ENCODE assay signal across 15 mouse cellular contexts in the genomic region with DNA sequence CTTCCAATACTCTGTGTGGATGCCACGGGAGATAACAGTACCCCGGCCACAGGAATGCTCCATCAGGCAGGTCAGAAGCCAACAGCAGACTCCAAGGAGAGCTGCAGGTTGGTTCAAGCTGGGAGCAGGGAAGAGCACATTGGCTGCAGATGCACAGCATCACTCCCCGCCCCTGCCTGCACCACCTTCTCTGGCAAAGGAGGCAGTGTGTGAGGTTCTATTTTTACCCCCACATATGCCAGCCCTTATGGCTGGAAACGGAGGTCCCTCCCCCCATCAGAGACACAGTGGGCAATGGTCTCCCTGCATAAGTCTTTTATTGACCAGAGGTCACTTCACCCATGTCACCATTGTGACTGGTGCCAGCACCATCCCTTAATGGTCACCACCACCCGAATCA. TPM values are rescaled to one million over a fixed set of nuclear protein-coding genes. Genes with fewer than 3 reads are reported as not detected.
A peak's percentile ranks its signal among the peaks of the same experiment; 100 is the strongest.
DNase-seq lines count a peak whose midpoint lies in the region; ATAC-seq and TF ChIP-seq lines count a peak whose summit lies in the region.
"Had no signal": no experiment of that assay in that cellular context is flagged by ENCODE, and none has a peak within 500 bp of the region (broad histone marks: within the 10 kb centered on the region; RNA-seq: fewer than 3 reads in every experiment).

No protein-coding gene starts in this region.

- no peak for ATAC-seq in forebrain, embryonic 16.5 days
- ATAC-seq in lung, postnatal 0 days: no peak
- no peak for ATAC-seq in megakaryocyte-erythroid progenitor cell, adult 5-6 weeks (replicated peaks; ENCODE audit: low FRiP score, low TSS enrichment, poor library complexity, severe bottlenecking)
- ATAC-seq: hindbrain, postnatal 0 days had no signal

- no peak overlapping the region for H3K4me3 ChIP-seq in cortical plate, adult 2 months (ENCODE audit: insufficient read depth, low read length)
- H3K4me3 ChIP-seq in forebrain, embryonic 16.5 days (replicated peaks; ENCODE audit: low read length): no peak overlapping the region
- no peak overlapping the region for H3K4me3 ChIP-seq in lung, postnatal 0 days (ENCODE audit: low read depth, low read length)
- H3K4me3 ChIP-seq: gastrocnemius, adult 2 months; lung, embryonic 15.5 days; midbrain, embryonic 10.5 days; myocyte had no signal

- 83% methylated on average over 5 of the region's 5 CpGs for WGBS in forebrain, embryonic 16.5 days
- 78% methylated on average over 5 of the region's 5 CpGs for WGBS in lung, postnatal 0 days

- DNase-seq in layer of hippocampus, adult 8-10 months (ENCODE audit: low spot score in 2 of 2): peak; percentile 47 to 60
- DNase-seq in layer of hippocampus, postnatal 10 days (ENCODE audit: low spot score in 2 of 2): no peak
- peak; percentile 79 for DNase-seq in cerebellum, adult 11-12 months
- DNase-seq in right cerebral cortex, adult 2 months (ENCODE audit: low spot score in 2 of 2): peak; percentile 68 to 73
- DNase-seq in lung, postnatal 0 days (ENCODE audit: low spot score): no peak
- DNase-seq: adrenal gland, postnatal 14 days; gastrocnemius, adult 2 months; thymus, postnatal 25 days had no signal

- no peak for TF ChIP-seq CTCF in cortical plate, adult 2 months (IDR thresholded peaks at IDR 0.05; ENCODE audit: extremely low read depth, insufficient read depth, low read length)
- TF ChIP-seq CTCF in lung, postnatal 0 days (IDR thresholded peaks at IDR 0.05): no peak

- H3K9ac ChIP-seq in forebrain, embryonic 16.5 days (replicated peaks; ENCODE audit: low read depth, low read length): no peak overlapping the region
- H3K9ac ChIP-seq in lung, postnatal 0 days (replicated peaks; ENCODE audit: low read depth): no peak overlapping the region
- H3K9ac ChIP-seq: lung, embryonic 15.5 days had no signal

- TF ChIP-seq POLR2A in cortical plate, adult 2 months (IDR thresholded peaks at IDR 0.05; ENCODE audit: extremely low read depth, insufficient read depth, low read length): no peak

- no peaks in the 10 kb centered on the region for H3K27me3 ChIP-seq in forebrain, embryonic 16.5 days (replicated peaks; ENCODE audit: control insufficient read depth, insufficient read depth, low read length)
- no peaks in the 10 kb centered on the region for H3K27me3 ChIP-seq in lung, postnatal 0 days (replicated peaks; ENCODE audit: insufficient read depth, low read length)
- H3K27me3 ChIP-seq: lung, embryonic 15.5 days had no signal

- TF ChIP-seq EP300 in lung, postnatal 0 days (IDR thresholded peaks at IDR 0.05): no peak

- H3K4me1 ChIP-seq in cortical plate, adult 2 months (ENCODE audit: control insufficient read depth, insufficient read depth, low read length): peaks cover 15% of the 10 kb centered on the region
- H3K4me1 ChIP-seq in forebrain, embryonic 16.5 days (replicated peaks; ENCODE audit: control insufficient read depth, insufficient read depth, low read length): no peaks in the 10 kb centered on the region
- no peaks in the 10 kb centered on the region for H3K4me1 ChIP-seq in lung, postnatal 0 days (ENCODE audit: insufficient read depth, low read depth, low read length)

- no peak overlapping the region for H3K4me2 ChIP-seq in forebrain, embryonic 16.5 days (ENCODE audit: low read length)
- H3K4me2 ChIP-seq in lung, postnatal 0 days (replicated peaks; ENCODE audit: low read depth, low read length): no peak overlapping the region
- H3K4me2 ChIP-seq: lung, embryonic 15.5 days had no signal

- H3K36me3 ChIP-seq in forebrain, embryonic 16.5 days (ENCODE audit: control insufficient read depth, insufficient read depth): no peaks in the 10 kb centered on the region
- no peaks in the 10 kb centered on the region for H3K36me3 ChIP-seq in lung, postnatal 0 days (ENCODE audit: insufficient read depth, low read length)
- H3K36me3 ChIP-seq: lung, embryonic 15.5 days; midbrain, embryonic 10.5 days had no signal

- no peaks in the 10 kb centered on the region for H3K9me3 ChIP-seq in forebrain, embryonic 16.5 days (ENCODE audit: control insufficient read depth, low read length)
- H3K9me3 ChIP-seq in lung, postnatal 0 days (ENCODE audit: low read length): no peaks in the 10 kb centered on the region
- H3K9me3 ChIP-seq: lung, embryonic 15.5 days; midbrain, embryonic 10.5 days had no signal

- H3K27ac ChIP-seq in cortical plate, adult 2 months (ENCODE audit: insufficient read depth, low read length): peak overlapping the region; percentile 38; the same call in 1 of the 2 replicates
- H3K27ac ChIP-seq in forebrain, embryonic 16.5 days (ENCODE audit: low read length): no peak overlapping the region
- no peak overlapping the region for H3K27ac ChIP-seq in lung, postnatal 0 days (ENCODE audit: low read length)
- H3K27ac ChIP-seq: gastrocnemius, adult 2 months; hindbrain, postnatal 0 days; lung, embryonic 15.5 days; midbrain, embryonic 10.5 days had no signal

RNA-seq across cellular contexts. Expression of gene Rap1gap2, which starts 42.3 kb away (rescaled TPM):
- total RNA-seq in layer of hippocampus, adult 8-10 months (2022): 100 to 1,000 TPM; 115 to 147 (median 127) TPM
- total RNA-seq in layer of hippocampus, postnatal 10 days (2021): 100 to 1,000 TPM; 107 to 121 TPM
- 133 and 135 TPM in 2 replicates for polyA plus RNA-seq in cortical plate, adult 2 months (2012; rRNA removed)
- polyA plus RNA-seq in forebrain, embryonic 16.5 days (2015; fragmentation: Nextera tagmentation; extraction: Ambion mirVana): 10.7 and 12.9 TPM in 2 replicates
- 1.1 and 1.2 TPM in 2 replicates for polyA plus RNA-seq in lung, postnatal 0 days (2015; fragmentation: Nextera tagmentation; extraction: Ambion mirVana)
- total RNA-seq in megakaryocyte-erythroid progenitor cell, adult 5-6 weeks (2014; fragmentation: Nextera tagmentation): 1.5 and 2.3 TPM in 2 replicates
- total RNA-seq in megakaryocyte-erythroid progenitor cell, adult 5-6 weeks (2017): 1.6 and 2.6 TPM in 2 replicates

RNA-seq across cellular contexts. Expression of gene Ccdc92b, which starts 50.9 kb away (rescaled TPM):
- 10 to 100 TPM; 23.2 to 28.6 (median 24.6) TPM for total RNA-seq in layer of hippocampus, adult 8-10 months (2022)
- total RNA-seq in layer of hippocampus, postnatal 10 days (2021): 10 to 100 TPM; 15.9 to 16.3 TPM
- 22.7 and 23.1 TPM in 2 replicates for polyA plus RNA-seq in cortical plate, adult 2 months (2012; rRNA removed)
- 3.1 and 3.4 TPM in 2 replicates for polyA plus RNA-seq in forebrain, embryonic 16.5 days (2015; fragmentation: Nextera tagmentation; extraction: Ambion mirVana)
- polyA plus RNA-seq in lung, postnatal 0 days (2015; fragmentation: Nextera tagmentation; extraction: Ambion mirVana): 0.69 and 0.85 TPM in 2 replicates
- 0.66 TPM in 1 of 2 replicates, not detected in the other for total RNA-seq in megakaryocyte-erythroid progenitor cell, adult 5-6 weeks (2014; fragmentation: Nextera tagmentation)
- 0.57 TPM in 1 of 2 replicates, not detected in the other for total RNA-seq in megakaryocyte-erythroid progenitor cell, adult 5-6 weeks (2017)

Comparison
In these comparisons a context has a peak if more than half of its experiments do, and no peak if none do; other contexts are left out.
1. DNase-seq: peak in layer of hippocampus, adult 8-10 months (2 of 2), cerebellum, adult 11-12 months (single experiment) and right cerebral cortex, adult 2 months (2 of 2); none in layer of hippocampus, postnatal 10 days (0 of 2) and lung, postnatal 0 days (single experiment).
2. RNA of gene Rap1gap2, which starts 42.3 kb away (total RNA-seq): 115 to 147 TPM in layer of hippocampus, adult 8-10 months and 107 to 121 TPM in layer of hippocampus, postnatal 10 days; 1.5 to 2.6 TPM in megakaryocyte-erythroid progenitor cell, adult 5-6 weeks; every median in the first group is over 10 times any median in the second.
3. RNA of gene Ccdc92b, which starts 50.9 kb away (total RNA-seq): 23.2 to 28.6 TPM in layer of hippocampus, adult 8-10 months and 15.9 to 16.3 TPM in layer of hippocampus, postnatal 10 days; 0.57 to 0.66 TPM in megakaryocyte-erythroid progenitor cell, adult 5-6 weeks; every median in the first group is over 10 times any median in the second.